Mouse (Mus musculus) testis, adult 2 months (tissue): ENCODE data around the gene Tpk1.

Source experiments
- CTCF ChIP-seq: fragments of 200-500 bp; IDR thresholded peaks from 2 replicates; pipeline ENCODE4 v1.5.1; 2012; ENCODE audit warnings: low read depth, mild to moderate bottlenecking, inconsistent platforms, low read length, moderate library complexity; ENCODE audit not compliant: control insufficient read depth, insufficient read depth, insufficient replicate concordance
- POLR2A ChIP-seq: fragments of 200-500 bp; IDR thresholded peaks from 2 replicates; pipeline ENCODE4 v1.6.1; 2012; ENCODE audit warnings: low read depth, mild to moderate bottlenecking, inconsistent platforms, low read length, moderate library complexity; ENCODE audit not compliant: control insufficient read depth

DNA sequence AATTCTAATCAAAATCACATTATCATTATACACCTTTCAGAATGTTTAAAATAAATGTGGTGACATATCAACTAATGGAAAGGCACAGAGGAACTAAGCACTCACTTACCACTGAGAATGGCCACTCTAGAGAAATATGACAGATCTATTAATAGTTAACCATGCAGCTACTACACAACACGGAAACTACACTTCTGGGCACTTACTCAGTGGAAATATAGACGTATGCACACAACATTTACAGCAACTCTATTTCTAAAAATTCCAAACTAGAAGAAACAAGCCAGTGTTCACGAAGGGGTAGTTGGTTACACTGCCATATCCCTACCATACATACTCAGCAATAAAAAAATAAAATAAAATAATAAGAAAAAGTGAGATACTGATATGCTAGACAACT lies 28.0 kb downstream of the Tpk1 start:
- TF ChIP-seq CTCF (no peak), POLR2A (no peak)
